Mouse (Mus musculus): Measurements from ENCODE around the gene Daam2. TPM values are rescaled to one million over a fixed set of nuclear protein-coding genes. Genes with fewer than 3 reads are reported as not detected.

Gene Daam2
- polyA plus RNA-seq, 1 experiment from 2014 or later = 2.0 TPM

DNA sequence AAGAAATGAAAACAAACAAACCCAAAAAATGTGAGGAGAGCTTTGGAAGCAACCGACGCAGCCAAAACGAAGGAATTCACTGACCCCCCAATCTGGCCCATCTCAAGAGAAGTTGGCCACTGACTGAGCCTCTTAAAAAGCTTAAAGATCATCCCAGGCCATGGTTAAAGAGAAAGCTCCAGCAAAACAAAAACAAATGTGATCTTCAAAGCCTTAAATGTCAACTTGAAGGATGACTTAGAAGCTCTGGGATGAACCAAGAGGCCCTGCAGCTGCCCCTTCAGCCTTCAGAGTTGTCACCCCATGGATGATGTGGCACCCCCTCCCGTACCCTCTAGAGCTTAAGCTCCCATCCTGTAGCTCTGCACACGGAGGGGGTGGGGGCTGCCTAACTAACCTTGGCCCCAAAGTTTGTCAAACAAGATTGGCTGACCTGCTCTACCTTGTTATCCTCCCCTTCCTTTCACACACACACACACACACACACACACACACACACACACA lies 4.3 kb downstream of the Daam2 start:
- Histone ChIP-seq H3K9ac (replicated peaks) (no peak overlapping the region), H3K36me3 (no peaks in the 10 kb centered on the region), H3K4me3 (no peak overlapping the region), H3K9me3 (no peaks in the 10 kb centered on the region), H3K4me2 (replicated peaks) (no peak overlapping the region), H3K4me1 (peaks cover 20% of the 10 kb centered on the region), H3K27me3 (no peaks in the 10 kb centered on the region), H3K27ac (replicated peaks) (no peak overlapping the region)
- ATAC-seq (replicated peaks) = no peak
- 72% methylated on average over 5 of the region's 5 CpGs for WGBS

DNA sequence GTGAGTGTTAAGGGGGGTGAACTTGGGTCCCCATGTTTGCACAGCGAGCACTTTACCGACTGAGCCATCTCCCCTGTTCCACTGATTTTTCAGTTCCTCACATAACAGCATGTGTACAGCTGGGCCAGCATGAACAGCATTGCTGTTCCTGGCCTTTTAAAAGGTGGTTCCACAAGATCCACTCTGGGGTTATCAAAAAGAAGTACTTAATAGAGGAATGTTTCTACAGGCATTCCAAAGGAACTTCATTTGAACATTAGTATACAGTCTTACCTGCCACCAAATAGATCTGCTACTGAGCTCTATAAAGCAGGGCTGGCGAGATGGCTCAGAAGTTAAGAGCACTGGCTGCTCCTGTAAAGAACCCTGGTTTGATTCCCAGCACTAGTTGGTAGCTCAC lies 8.0 kb downstream of the Daam2 start:
- Histone ChIP-seq H3K27ac (replicated peaks) (no peak overlapping the region), H3K27me3 (no peaks in the 10 kb centered on the region), H3K36me3 (no peaks in the 10 kb centered on the region), H3K4me2 (replicated peaks) (no peak overlapping the region), H3K9me3 (no peaks in the 10 kb centered on the region), H3K4me1 (no peaks in the 10 kb centered on the region), H3K9ac (replicated peaks) (no peak overlapping the region), H3K4me3 (no peak overlapping the region)
- ATAC-seq (replicated peaks) = no peak
- WGBS = 87% methylated on average over 3 of the region's 3 CpGs

DNA sequence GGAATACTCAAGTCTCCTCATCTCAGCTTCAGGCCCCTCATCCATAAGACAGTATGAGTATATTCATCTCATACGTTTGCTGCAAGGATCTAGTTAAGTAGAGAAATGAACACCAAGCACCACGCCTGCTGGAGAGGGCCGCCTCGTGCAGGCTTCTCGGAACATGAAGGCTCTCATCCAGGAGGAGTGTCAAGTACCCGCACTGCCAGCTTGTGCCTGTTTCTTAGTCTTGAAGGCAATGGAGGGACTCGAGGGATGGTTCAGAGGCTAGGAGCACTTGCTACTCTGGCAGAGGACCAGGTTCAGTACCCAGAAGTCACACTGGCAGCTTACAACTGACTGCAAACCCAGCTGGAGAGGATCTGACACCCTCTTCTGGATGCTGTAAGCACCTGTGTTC lies 12.2 kb downstream of the Daam2 start:
- H3K4me3 ChIP-seq = no peak overlapping the region
- H3K27ac ChIP-seq (replicated peaks) = no peak overlapping the region
- 85% methylated on average over 7 of the region's 7 CpGs for WGBS

DNA sequence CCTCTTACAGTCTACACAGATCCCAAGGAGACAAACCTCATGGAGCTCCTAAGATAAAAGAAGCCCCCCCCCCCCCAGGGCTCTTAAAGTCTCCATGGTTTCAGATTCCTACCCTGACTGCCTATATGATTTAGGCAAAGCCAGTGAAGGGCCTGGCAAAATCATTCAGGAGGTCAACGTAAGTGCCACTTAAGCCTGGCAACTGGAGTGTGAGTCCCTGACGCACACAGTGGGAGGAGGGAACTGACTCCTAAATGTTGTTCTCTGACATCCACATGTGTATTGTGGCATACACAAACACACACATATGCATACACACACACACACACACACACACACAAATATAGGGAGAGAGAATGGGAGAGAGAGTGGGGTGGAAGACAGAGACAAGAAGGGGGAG lies 12.7 kb downstream of the Daam2 start:
- Histone ChIP-seq H3K9ac (replicated peaks) (no peak overlapping the region), H3K27me3 (no peaks in the 10 kb centered on the region), H3K36me3 (no peaks in the 10 kb centered on the region), H3K4me1 (no peaks in the 10 kb centered on the region), H3K27ac (replicated peaks) (no peak overlapping the region), H3K4me2 (replicated peaks) (no peak overlapping the region), H3K9me3 (no peaks in the 10 kb centered on the region), H3K4me3 (no peak overlapping the region)
- ATAC-seq (replicated peaks) = no peak
- WGBS = 85% methylated on average over 2 of the region's 2 CpGs

More for the DNA sequence above, 12.2 kb downstream of the Daam2 start:
- no peaks in the 10 kb centered on the region for H3K9me3 ChIP-seq
- no peak overlapping the region for H3K9ac ChIP-seq (replicated peaks)
- ATAC-seq (replicated peaks) = no peak
- no peaks in the 10 kb centered on the region for H3K27me3 ChIP-seq
- no peak overlapping the region for H3K4me2 ChIP-seq (replicated peaks)
- H3K36me3 ChIP-seq = no peaks in the 10 kb centered on the region
- H3K4me1 ChIP-seq = no peaks in the 10 kb centered on the region

DNA sequence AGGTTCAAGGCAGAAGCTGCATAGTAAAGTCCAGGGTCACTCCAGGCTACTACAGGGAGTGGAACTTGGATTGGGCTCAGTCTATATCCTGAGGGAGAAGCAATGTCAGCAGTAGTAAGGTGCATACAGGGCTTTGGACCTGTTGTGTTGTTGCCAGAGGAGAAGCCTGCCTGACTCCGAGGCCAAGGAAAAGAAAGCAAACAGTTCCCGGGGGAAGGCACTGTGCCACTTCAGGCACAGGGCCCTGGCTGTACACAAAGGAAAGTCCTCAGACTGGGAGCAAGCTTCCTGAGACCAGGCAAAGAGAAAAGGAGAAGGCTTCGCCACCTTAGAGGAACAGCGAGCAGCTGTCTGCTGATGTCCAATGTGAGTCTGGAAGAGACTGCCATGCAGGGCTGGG lies 18.1 kb downstream of the Daam2 start:
- Histone ChIP-seq H3K27me3 (no peaks in the 10 kb centered on the region), H3K9me3 (no peaks in the 10 kb centered on the region), H3K4me1 (no peaks in the 10 kb centered on the region), H3K4me3 (no peak overlapping the region), H3K4me2 (replicated peaks) (no peak overlapping the region), H3K9ac (replicated peaks) (no peak overlapping the region), H3K36me3 (no peaks in the 10 kb centered on the region), H3K27ac (replicated peaks) (no peak overlapping the region)
- ATAC-seq (replicated peaks) = no peak
- WGBS = 69% methylated on average over 4 of the region's 4 CpGs

DNA sequence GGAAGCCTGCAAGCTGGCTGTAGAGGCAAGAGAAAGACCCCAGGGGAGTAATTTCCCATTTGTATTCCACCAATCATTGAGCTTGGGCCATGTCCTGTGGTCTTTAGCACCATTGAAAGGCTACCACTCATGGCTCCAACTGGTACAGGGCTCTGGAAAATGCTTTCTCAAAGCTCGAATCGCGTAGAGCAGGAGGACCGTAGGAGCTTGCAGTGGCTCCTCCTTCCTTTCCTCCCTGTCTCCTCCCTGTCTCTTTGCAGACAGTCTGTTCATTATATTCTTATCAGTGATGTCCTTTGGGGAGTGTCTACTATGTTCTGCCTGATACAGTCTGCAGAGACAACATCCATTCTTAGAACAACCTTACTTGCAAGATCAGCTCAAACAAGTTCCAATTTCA lies 18.7 kb downstream of the Daam2 start:
- Histone ChIP-seq H3K4me2 (replicated peaks) (no peak overlapping the region), H3K27me3 (no peaks in the 10 kb centered on the region), H3K36me3 (no peaks in the 10 kb centered on the region), H3K9me3 (no peaks in the 10 kb centered on the region), H3K27ac (replicated peaks) (no peak overlapping the region), H3K4me1 (no peaks in the 10 kb centered on the region), H3K4me3 (no peak overlapping the region), H3K9ac (replicated peaks) (no peak overlapping the region)
- no peak for ATAC-seq (replicated peaks)
- WGBS = 80% methylated on average over 4 of the region's 4 CpGs

DNA sequence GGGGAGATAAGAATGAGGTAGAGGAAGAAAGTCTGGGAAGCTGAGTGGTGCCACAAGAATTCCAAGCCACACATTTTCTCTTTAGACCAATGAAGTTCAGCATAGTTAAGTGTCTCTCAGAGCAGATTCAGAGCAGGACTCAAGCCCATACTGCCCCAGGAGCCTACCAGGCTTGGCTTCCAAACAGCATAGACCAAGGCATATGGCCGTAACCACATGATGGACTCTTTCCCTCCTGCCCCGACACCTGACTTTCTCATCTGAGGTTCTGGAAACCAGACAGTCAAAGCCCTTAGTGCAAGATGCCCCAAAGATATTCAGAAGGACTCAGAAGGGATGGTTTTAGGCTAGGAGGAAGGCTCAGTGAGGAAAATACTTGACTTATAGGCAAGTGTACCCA lies 19.6 kb downstream of the Daam2 start:
- Histone ChIP-seq H3K27me3 (no peaks in the 10 kb centered on the region), H3K4me1 (peaks cover 5% of the 10 kb centered on the region; the same call in 1 of the 2 replicates), H3K36me3 (no peaks in the 10 kb centered on the region), H3K27ac (replicated peaks) (no peak overlapping the region), H3K9me3 (no peaks in the 10 kb centered on the region), H3K9ac (replicated peaks) (no peak overlapping the region), H3K4me2 (replicated peaks) (no peak overlapping the region), H3K4me3 (no peak overlapping the region)
- WGBS = 97% methylated on average over 2 of the region's 2 CpGs
- no peak for ATAC-seq (replicated peaks)

DNA sequence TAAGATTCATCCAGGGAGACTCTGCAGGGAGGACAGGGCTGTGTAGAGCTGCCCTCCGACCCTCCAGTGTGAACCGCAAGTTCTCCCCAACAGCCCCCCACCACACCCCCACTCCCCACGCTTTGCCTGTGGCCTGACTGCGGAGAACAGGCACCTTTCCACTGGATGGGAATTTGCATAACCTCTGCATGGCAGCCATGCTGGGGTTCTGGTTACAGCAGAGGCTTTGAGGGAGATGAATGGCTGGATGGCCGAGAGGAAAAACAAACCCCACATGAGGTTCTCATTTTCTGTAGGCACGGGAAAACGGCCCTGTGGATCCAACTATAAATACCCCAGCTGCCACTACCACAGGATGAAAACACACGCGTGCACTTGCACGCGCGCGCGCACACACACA lies 23.4 kb downstream of the Daam2 start:
- Histone ChIP-seq H3K27ac (replicated peaks) (no peak overlapping the region), H3K4me1 (peaks cover 20% of the 10 kb centered on the region), H3K9ac (replicated peaks) (no peak overlapping the region), H3K36me3 (no peaks in the 10 kb centered on the region), H3K4me3 (no peak overlapping the region), H3K9me3 (no peaks in the 10 kb centered on the region), H3K4me2 (replicated peaks) (no peak overlapping the region), H3K27me3 (no peaks in the 10 kb centered on the region)
- ATAC-seq (replicated peaks) = no peak
- 67% methylated on average over 14 of the region's 14 CpGs for WGBS

DNA sequence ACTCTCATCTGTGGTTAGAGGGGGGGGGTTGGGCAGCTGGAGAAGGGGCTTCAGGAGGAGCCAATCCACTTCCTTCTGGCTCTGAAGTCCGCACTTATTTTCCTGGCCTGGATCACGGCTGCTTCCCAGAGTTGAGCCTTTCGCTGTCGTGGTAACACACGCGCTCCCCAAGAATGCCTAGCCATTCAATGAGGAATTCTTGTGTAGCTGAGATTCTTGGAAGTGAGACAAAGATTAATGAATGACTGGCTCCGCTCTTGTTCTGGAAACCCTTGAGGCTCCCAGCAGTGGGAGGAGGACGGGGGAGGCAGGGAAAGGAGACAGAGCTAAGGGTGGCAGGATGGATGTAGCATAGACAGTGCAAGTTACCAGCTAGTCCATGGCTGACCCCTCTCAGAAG lies 24.9 kb downstream of the Daam2 start:
- 4% methylated on average over 8 of the region's 8 CpGs for WGBS
- ATAC-seq (replicated peaks) = peak; percentile 90
- Histone ChIP-seq H3K27me3 (no peaks in the 10 kb centered on the region), H3K36me3 (no peaks in the 10 kb centered on the region), H3K4me3 (no peak overlapping the region), H3K9me3 (no peaks in the 10 kb centered on the region), H3K27ac (replicated peaks) (peak overlapping the region; percentile 34; the same call in 1 of the 2 replicates), H3K4me2 (replicated peaks) (no peak overlapping the region), H3K4me1 (peaks cover 29% of the 10 kb centered on the region), H3K9ac (replicated peaks) (no peak overlapping the region)

DNA sequence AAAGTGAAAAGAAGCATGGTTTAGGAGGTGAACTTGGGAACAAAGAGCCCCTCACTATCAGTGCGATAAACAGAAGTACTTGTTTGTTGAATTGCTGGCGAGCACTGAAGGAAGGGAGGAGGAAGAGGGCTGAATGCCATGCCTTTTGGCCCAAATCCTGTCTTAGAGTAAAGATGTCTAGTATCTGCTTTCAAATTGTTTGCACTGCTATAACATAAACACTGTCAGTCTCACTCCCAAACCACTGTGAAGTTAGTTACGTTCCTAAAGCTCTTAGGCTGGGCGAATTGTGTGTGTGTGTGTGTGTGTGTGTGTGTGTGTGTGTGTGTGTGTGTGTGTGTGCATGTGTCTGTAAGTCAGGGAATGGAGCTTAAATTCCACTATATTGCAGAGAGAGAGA lies 28.6 kb downstream of the Daam2 start:
- H3K36me3 ChIP-seq = no peaks in the 10 kb centered on the region
- no peaks in the 10 kb centered on the region for H3K9me3 ChIP-seq
- no peak for ATAC-seq (replicated peaks)
- WGBS = 43% methylated on average over 4 of the region's 4 CpGs
- H3K4me3 ChIP-seq = no peak overlapping the region
- H3K27ac ChIP-seq (replicated peaks) = no peak overlapping the region
- H3K4me2 ChIP-seq (replicated peaks) = no peak overlapping the region
- H3K4me1 ChIP-seq = peaks cover 29% of the 10 kb centered on the region
- no peaks in the 10 kb centered on the region for H3K27me3 ChIP-seq
- H3K9ac ChIP-seq (replicated peaks) = no peak overlapping the region

DNA sequence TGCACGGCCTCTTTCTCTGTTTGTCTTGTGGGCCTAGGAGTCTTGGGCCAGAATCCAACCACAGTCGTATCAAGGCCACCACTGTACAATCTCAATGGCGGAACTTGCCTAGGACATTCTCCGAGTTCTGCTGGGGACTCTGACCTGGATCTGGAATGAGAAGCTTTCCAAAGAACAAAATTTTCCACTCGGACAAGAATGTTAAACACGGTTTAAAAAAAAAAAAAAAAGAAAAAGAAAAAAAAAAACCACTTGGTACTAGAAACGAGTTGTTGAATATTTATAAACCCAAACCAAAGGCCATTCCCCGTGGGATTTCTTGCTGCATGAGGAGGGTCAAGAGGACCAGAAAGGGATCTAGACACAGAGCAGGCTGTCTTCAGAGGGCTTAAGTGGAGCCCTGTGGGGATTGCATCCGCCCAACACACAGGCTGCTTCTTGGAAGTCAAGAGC lies 29.9 kb downstream of the Daam2 start:
- ATAC-seq (replicated peaks) = no peak
- Histone ChIP-seq H3K27ac (replicated peaks) (no peak overlapping the region), H3K4me3 (no peak overlapping the region), H3K36me3 (no peaks in the 10 kb centered on the region), H3K4me2 (replicated peaks) (no peak overlapping the region), H3K9me3 (no peaks in the 10 kb centered on the region), H3K4me1 (peaks cover 21% of the 10 kb centered on the region), H3K9ac (replicated peaks) (no peak overlapping the region), H3K27me3 (no peaks in the 10 kb centered on the region)
- 47% methylated on average over 9 of the region's 9 CpGs for WGBS

DNA sequence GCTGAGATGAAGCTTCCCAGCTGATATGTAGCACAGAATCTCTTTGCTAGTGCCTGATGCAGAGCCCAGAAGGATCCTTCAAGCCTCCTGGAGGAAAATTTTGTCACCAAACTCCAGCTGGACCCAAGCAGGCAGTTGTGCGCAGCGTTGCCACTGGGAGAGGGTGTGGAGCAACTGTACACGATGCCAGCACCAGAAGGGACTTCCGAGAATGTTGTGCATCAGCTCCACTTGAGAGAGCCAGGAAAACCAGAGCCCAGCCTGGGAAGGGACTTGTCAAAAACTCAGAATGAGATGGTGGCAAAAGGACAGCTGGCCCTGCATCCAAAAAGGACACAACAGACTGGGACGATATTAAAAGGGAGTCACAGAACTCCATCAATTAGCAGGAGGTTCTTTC lies 32.5 kb downstream of the Daam2 start:
- no peak for ATAC-seq (replicated peaks)
- WGBS = 83% methylated on average over 5 of the region's 5 CpGs

DNA sequence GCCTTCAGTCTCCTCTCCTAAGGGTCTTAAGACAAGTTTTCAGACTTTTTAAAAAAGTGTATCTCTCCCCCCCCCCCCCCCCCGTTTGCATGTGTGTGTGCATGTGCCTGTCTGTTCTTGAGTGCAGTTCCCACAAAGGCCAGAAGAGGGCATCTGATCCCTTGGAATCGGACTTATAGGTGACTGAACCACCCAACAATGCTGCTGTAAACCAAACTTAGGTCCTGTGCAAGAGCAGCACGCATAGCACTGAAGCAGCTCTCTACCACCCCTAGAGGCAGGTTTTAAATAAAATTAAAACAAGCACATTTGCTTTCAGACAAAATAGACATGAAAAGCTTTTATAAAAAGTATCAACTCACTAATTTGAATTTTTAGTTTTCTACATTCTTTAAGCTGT lies 33.9 kb downstream of the Daam2 start:
- no peak for ATAC-seq (replicated peaks)
- H3K4me2 ChIP-seq (replicated peaks) = no peak overlapping the region
- 0 out of 2 replicates have a peak, but pooled peaks cover 4% of the 10 kb centered on the region for H3K4me1 ChIP-seq
- no peaks in the 10 kb centered on the region for H3K27me3 ChIP-seq
- WGBS = 10% methylated on average over 3 of the region's 3 CpGs
- H3K36me3 ChIP-seq = no peaks in the 10 kb centered on the region
- H3K4me3 ChIP-seq = no peak overlapping the region
- H3K9me3 ChIP-seq = no peaks in the 10 kb centered on the region
- no peak overlapping the region for H3K9ac ChIP-seq (replicated peaks)
- H3K27ac ChIP-seq (replicated peaks) = no peak overlapping the region

More for the DNA sequence above, 32.5 kb downstream of the Daam2 start:
- Histone ChIP-seq H3K9ac (replicated peaks) (no peak overlapping the region), H3K9me3 (no peaks in the 10 kb centered on the region), H3K4me1 (peaks cover 14% of the 10 kb centered on the region), H3K36me3 (no peaks in the 10 kb centered on the region), H3K4me2 (replicated peaks) (no peak overlapping the region), H3K4me3 (no peak overlapping the region), H3K27me3 (no peaks in the 10 kb centered on the region), H3K27ac (replicated peaks) (no peak overlapping the region)

Measured in forebrain, embryonic 15.5 days (tissue).